Mouse (Mus musculus) forebrain, postnatal 0 days (tissue): ENCODE measurements around the gene Il5ra. TPM values are rescaled to one million over a fixed set of nuclear protein-coding genes. Genes with fewer than 3 reads are reported as not detected.

ENCODE experiments used
- ATAC-seq: fragments of 200-750 bp; cut with Nextera tagmentation; 2 replicates; pipeline ENCODE4 v1.8.0; 2017; ENCODE audit warnings: mild to moderate bottlenecking, moderate library complexity
- DNase-seq: peaks from one replicate; pipeline ENCODE4 v3.0.0-alpha.2; 2015
- H3K27ac ChIP-seq: fragments of 300-500 bp; sonication (generic); 2 replicates; pipeline ENCODE4 v1.5.1; 2014; ENCODE audit warnings: low read depth, mild to moderate bottlenecking, antibody characterized with exemption, low read length, moderate library complexity, mixed read lengths
- H3K27me3 ChIP-seq: fragments of 300-500 bp; sonication (generic); 2 replicates; pipeline ENCODE4 v1.6.1; 2014; ENCODE audit warnings: mild to moderate bottlenecking, low read length, mixed read lengths; ENCODE audit not compliant: insufficient read depth
- H3K36me3 ChIP-seq: fragments of 300-500 bp; sonication (generic); 2 replicates; pipeline ENCODE4 v1.6.1; 2014; ENCODE audit warnings: mild to moderate bottlenecking, moderate library complexity; ENCODE audit not compliant: insufficient read depth
- H3K4me1 ChIP-seq: fragments of 300-500 bp; sonication (generic); 2 replicates; pipeline ENCODE4 v1.6.1; 2014; ENCODE audit warnings: antibody characterized with exemption; ENCODE audit not compliant: insufficient read depth
- H3K4me2 ChIP-seq: fragments of 300-500 bp; sonication (generic); 2 replicates; pipeline ENCODE4 v1.6.1; 2014; ENCODE audit warnings: low read depth, mild to moderate bottlenecking, moderate library complexity
- H3K4me3 ChIP-seq: fragments of 300-500 bp; sonication (generic); 2 replicates; pipeline ENCODE4 v1.5.1; 2014; ENCODE audit warnings: low read depth, low read length, mixed read lengths
- H3K9ac ChIP-seq: fragments of 300-500 bp; sonication (generic); 2 replicates; pipeline ENCODE4 v1.6.1; 2014; ENCODE audit warnings: mild to moderate bottlenecking
- H3K9me3 ChIP-seq: fragments of 300-500 bp; sonication (generic); 2 replicates; pipeline ENCODE4 v1.6.1; 2016; ENCODE audit warnings: low read length
- CTCF ChIP-seq: sonication (generic); IDR thresholded peaks from 2 replicates; pipeline ENCODE4 v1.5.1; 2016; ENCODE audit warnings: antibody characterized with exemption, control low read depth, low read depth
- WGBS: fragments of 180-500 bp; shearing (Covaris S2); extraction: QIAGEN DNeasy Blood & Tissue Kit; methylation state at CpG from one replicate; pipeline ENCODE4 v1.1.7; 2014; 5-methylcytosine and 5-hydroxymethylcytosine counted together
- polyA plus RNA-seq: library from polyadenylated mRNA; unstranded; fragments of >200 nt; fragmentation: Nextera tagmentation; extraction: Ambion mirVana; gene quantifications from 2 replicates; pipeline ENCODE4 v1.2.1, GENCODE M21; 2015
- total RNA-seq: library from RNA; depleted of rRNA; stranded (reverse); fragments of >200 nt; gene quantifications from 2 replicates; pipeline ENCODE4 v1.2.3, GENCODE M21; 2014

Gene Il5ra
- total and polyA plus RNA-seq, 2 experiments from 2014 or later, result 0.06 TPM; not detected in 1

- H3K27me3 ChIP-seq, result no peaks in the 10 kb centered on the region
- peak overlapping the region; percentile 77 for H3K4me3 ChIP-seq
- DNase-seq (no peak), ATAC-seq (no peak)
- H3K9me3 ChIP-seq, result no peaks in the 10 kb centered on the region
- WGBS, result 23% methylated on average over 4 of the region's 4 CpGs
- no peak overlapping the region for H3K27ac ChIP-seq
- peaks cover 21% of the 10 kb centered on the region for H3K36me3 ChIP-seq
- H3K9ac ChIP-seq, result peak overlapping the region; percentile 57
- no peak for TF ChIP-seq CTCF
- peak overlapping the region; percentile 90 for H3K4me2 ChIP-seq
- peaks cover 12% of the 10 kb centered on the region for H3K4me1 ChIP-seq
These were observed 21.2 kb upstream of the Il5ra start for GRCm38 (mm10) chr6:106770046-106770445.

GRCm38 (mm10) chr6:106769290-106769866 lies 20.5 kb upstream of the Il5ra start:
- Histone ChIP-seq H3K27ac (0 out of 2 replicates have a peak overlapping the region, but pooled peaks have one; percentile 23), H3K27me3 (no peaks in the 10 kb centered on the region), H3K36me3 (peaks cover 18% of the 10 kb centered on the region), H3K4me2 (peak overlapping the region; percentile 90), H3K4me1 (peaks cover 12% of the 10 kb centered on the region), H3K4me3 (peak overlapping the region; percentile 77), H3K9me3 (no peaks in the 10 kb centered on the region), H3K9ac (peak overlapping the region; percentile 57)
- no peak for DNase-seq
- ATAC-seq, result peak; percentile 72
- no peak for TF ChIP-seq CTCF
- 3% methylated on average over 33 of the region's 33 CpGs for WGBS

- Histone ChIP-seq H3K9me3 (no peaks in the 10 kb centered on the region), H3K4me3 (peak within 1 kb of the TSS; percentile 77), H3K27ac (0 out of 2 replicates have a peak within 1 kb of the TSS, but pooled peaks have one; percentile 23), H3K4me1 (peaks cover 12% of the 10 kb centered on the region), H3K9ac (peak within 1 kb of the TSS; percentile 57), H3K4me2 (peak within 1 kb of the TSS; percentile 90), H3K27me3 (no peaks in the 10 kb centered on the region), H3K36me3 (peaks cover 17% of the 10 kb centered on the region)
- 0 out of 2 replicates have a peak, but pooled peaks have one; percentile 6 for TF ChIP-seq CTCF
- WGBS, result 9% methylated on average over 35 of the region's 35 CpGs
- peak; percentile 98 for DNase-seq
- ATAC-seq, result peak; percentile 100
These were observed 19.9 kb upstream of the Il5ra start, which contains the start of gene Trnt1 for GRCm38 (mm10) chr6:106768640-106769289. Gene Trnt1 (plus strand): TSS chr6:106769120.

- no peak for TF ChIP-seq CTCF
- no peaks in the 10 kb centered on the region for H3K27me3 ChIP-seq
- peaks cover 12% of the 10 kb centered on the region for H3K4me1 ChIP-seq
- H3K36me3 ChIP-seq, result peaks cover 3% of the 10 kb centered on the region; the same call in 1 of the 2 replicates
- ATAC-seq (no peak), DNase-seq (no peak)
- H3K9me3 ChIP-seq, result no peaks in the 10 kb centered on the region
- H3K9ac ChIP-seq, result no peak overlapping the region
- H3K4me3 ChIP-seq, result no peak overlapping the region
- WGBS, result 79% methylated on average over 4 of the region's 4 CpGs
- no peak overlapping the region for H3K4me2 ChIP-seq
- no peak overlapping the region for H3K27ac ChIP-seq
These were observed 17.9 kb upstream of the Il5ra start for GRCm38 (mm10) chr6:106766774-106767173.

GRCm38 (mm10) chr6:106765892-106766291 lies 17.1 kb upstream of the Il5ra start:
- no peak for ATAC-seq
- WGBS, result 85% methylated on average over 1 of the region's 1 CpGs
- H3K9me3 ChIP-seq, result no peaks in the 10 kb centered on the region

GRCm38 (mm10) chr6:106761486-106761885 lies 12.6 kb upstream of the Il5ra start:
- no peaks in the 10 kb centered on the region for H3K9me3 ChIP-seq
- ATAC-seq (no peak), DNase-seq (no peak)
- TF ChIP-seq CTCF, result no peak
- H3K27ac ChIP-seq, result no peak overlapping the region
- H3K4me1 ChIP-seq, result no peaks in the 10 kb centered on the region
- WGBS, result 85% methylated on average over 1 of the region's 1 CpGs
- H3K4me2 ChIP-seq, result no peak overlapping the region
- no peak overlapping the region for H3K9ac ChIP-seq
- no peaks in the 10 kb centered on the region for H3K27me3 ChIP-seq
- H3K4me3 ChIP-seq, result no peak overlapping the region
- no peaks in the 10 kb centered on the region for H3K36me3 ChIP-seq

More at GRCm38 (mm10) chr6:106765892-106766291, 17.1 kb upstream of the Il5ra start:
- no peak overlapping the region for H3K4me2 ChIP-seq
- no peak overlapping the region for H3K9ac ChIP-seq
- no peak for DNase-seq
- peaks cover 12% of the 10 kb centered on the region for H3K4me1 ChIP-seq
- no peak for TF ChIP-seq CTCF
- no peaks in the 10 kb centered on the region for H3K27me3 ChIP-seq
- no peaks in the 10 kb centered on the region for H3K36me3 ChIP-seq
- H3K27ac ChIP-seq, result no peak overlapping the region
- H3K4me3 ChIP-seq, result no peak overlapping the region
